Mouse (Mus musculus): ENCODE measurements around the gene Fuca1.

- TF ChIP-seq GATA1 (IDR thresholded peaks at IDR 0.05; ENCODE audit: borderline replicate concordance, low read length), result no peak
- no peak for TF ChIP-seq FLI1 (IDR thresholded peaks at IDR 0.05; ENCODE audit: low read length)
These were observed 37.1 kb upstream of the Fuca1 start for GRCm38 (mm10) chr4:135883401-135883851.

All from megakaryocyte, embryonic 14.5 days (primary cell).